11 mouse cellular contexts compared by ENCODE assay signal in the genomic region with DNA sequence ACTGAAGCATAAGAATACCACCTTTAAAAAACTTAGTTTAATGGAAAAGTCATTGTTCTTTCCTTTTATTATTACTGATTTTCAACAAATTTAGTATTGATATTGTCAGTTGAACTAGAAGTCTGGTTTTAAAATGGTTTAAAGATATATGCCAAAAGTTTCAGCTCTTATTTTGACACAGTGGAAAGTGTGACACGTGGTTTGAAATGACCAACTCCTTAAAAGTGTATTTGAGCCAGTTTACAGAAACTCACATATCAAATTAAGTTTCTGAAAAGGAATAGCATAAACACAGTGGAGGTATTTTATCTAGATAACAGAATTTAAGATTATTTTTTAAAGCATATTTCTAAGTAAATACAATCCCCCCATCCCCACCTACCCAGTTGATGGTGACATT. TPM values are rescaled to one million over a fixed set of nuclear protein-coding genes. Genes with fewer than 3 reads are reported as not detected.
DNase-seq lines count a peak whose midpoint lies in the region; ATAC-seq and TF ChIP-seq lines count a peak whose summit lies in the region.
"Had no signal": no experiment of that assay in that cellular context is flagged by ENCODE, and none has a peak within 500 bp of the region (broad histone marks: within the 10 kb centered on the region; RNA-seq: fewer than 3 reads in every experiment).

No protein-coding gene starts in this region.

- H3K27ac ChIP-seq in heart, embryonic 16.5 days (ENCODE audit: low read length), result no peak overlapping the region
- no peak overlapping the region for H3K27ac ChIP-seq in embryonic facial prominence, embryonic 13.5 days
- no peak overlapping the region for H3K27ac ChIP-seq in hindbrain, postnatal 0 days
- no peak overlapping the region for H3K27ac ChIP-seq in midbrain, embryonic 14.5 days (replicated peaks; ENCODE audit: low read depth, low read length)

- no peak for ATAC-seq in heart, embryonic 16.5 days (replicated peaks; ENCODE audit: extremely low read depth, insufficient read depth, low FRiP score)
- ATAC-seq in embryonic facial prominence, embryonic 13.5 days (ENCODE audit: insufficient number of reproducible peaks, insufficient read depth, low FRiP score, low TSS enrichment, low read depth), result no peak
- no peak for ATAC-seq in hindbrain, postnatal 0 days
- ATAC-seq in midbrain, embryonic 14.5 days (ENCODE audit: low FRiP score, low TSS enrichment), result no peak

- H3K9ac ChIP-seq in heart, embryonic 16.5 days (ENCODE audit: low read length), result peak overlapping the region; percentile 87; the same call in 1 of the 2 replicates
- H3K9ac ChIP-seq in embryonic facial prominence, embryonic 13.5 days, result no peak overlapping the region
- H3K9ac ChIP-seq in hindbrain, postnatal 0 days (replicated peaks; ENCODE audit: low read length), result no peak overlapping the region
- H3K9ac ChIP-seq in midbrain, embryonic 14.5 days (replicated peaks; ENCODE audit: low read length), result 0 out of 2 replicates have a peak overlapping the region, but pooled peaks have one; percentile 12

- H3K36me3 ChIP-seq in heart, embryonic 16.5 days (ENCODE audit: control insufficient read depth, insufficient read depth), result peaks cover 11% of the 10 kb centered on the region
- H3K36me3 ChIP-seq in embryonic facial prominence, embryonic 13.5 days, result peaks cover 45% of the 10 kb centered on the region
- 0 out of 2 replicates have a peak, but pooled peaks cover 6% of the 10 kb centered on the region for H3K36me3 ChIP-seq in hindbrain, postnatal 0 days (ENCODE audit: insufficient read depth, low read length)
- peaks cover 38% of the 10 kb centered on the region for H3K36me3 ChIP-seq in midbrain, embryonic 14.5 days (ENCODE audit: control insufficient read depth, insufficient read depth, low read length)

- H3K4me3 ChIP-seq in heart, embryonic 16.5 days (ENCODE audit: low read length), result peak overlapping the region; percentile 69
- H3K4me3 ChIP-seq in embryonic facial prominence, embryonic 13.5 days, result peak overlapping the region; percentile 94
- H3K4me3 ChIP-seq in hindbrain, postnatal 0 days (ENCODE audit: low read length), result peak overlapping the region; percentile 92; the same call in 1 of the 2 replicates
- H3K4me3 ChIP-seq in midbrain, embryonic 14.5 days (replicated peaks; ENCODE audit: low read depth, low read length), result peak overlapping the region; percentile 92; the same call in 1 of the 2 replicates

- no peaks in the 10 kb centered on the region for H3K27me3 ChIP-seq in heart, embryonic 16.5 days (ENCODE audit: control insufficient read depth, insufficient read depth, low read length)
- H3K27me3 ChIP-seq in embryonic facial prominence, embryonic 13.5 days, result no peaks in the 10 kb centered on the region
- no peaks in the 10 kb centered on the region for H3K27me3 ChIP-seq in hindbrain, postnatal 0 days (ENCODE audit: insufficient read depth, low read length)
- H3K27me3 ChIP-seq in midbrain, embryonic 14.5 days (ENCODE audit: control insufficient read depth, insufficient read depth, low read length), result no peaks in the 10 kb centered on the region

- WGBS in heart, embryonic 16.5 days, result 49% methylated on average over 1 of the region's 1 CpGs
- 82% methylated on average over 1 of the region's 1 CpGs for WGBS in embryonic facial prominence, embryonic 13.5 days
- 86% methylated on average over 1 of the region's 1 CpGs for WGBS in hindbrain, postnatal 0 days
- WGBS in midbrain, embryonic 14.5 days, result 85% methylated on average over 1 of the region's 1 CpGs

- H3K4me1 ChIP-seq in heart, embryonic 16.5 days (ENCODE audit: control insufficient read depth, insufficient read depth, low read length), result peaks cover 31% of the 10 kb centered on the region
- peaks cover 40% of the 10 kb centered on the region for H3K4me1 ChIP-seq in embryonic facial prominence, embryonic 13.5 days
- H3K4me1 ChIP-seq in hindbrain, postnatal 0 days (ENCODE audit: insufficient read depth, low read length), result peaks cover 34% of the 10 kb centered on the region
- H3K4me1 ChIP-seq in midbrain, embryonic 14.5 days (ENCODE audit: control insufficient read depth, insufficient read depth, low read length), result peaks cover 52% of the 10 kb centered on the region

- no peak for DNase-seq in heart, adult 11 months
- DNase-seq in hindbrain, postnatal 0 days (ENCODE audit: low spot score), result no peak
- no peak for DNase-seq in midbrain, embryonic 14.5 days
- DNase-seq in adrenal gland, postnatal 36 days, result no peak
- DNase-seq in Muller cell, postnatal 12 days (ENCODE audit: inconsistent ontology term), result no peak
- DNase-seq in urinary bladder, postnatal 14 days (ENCODE audit: low spot score), result no peak
- DNase-seq: adrenal gland, adult 8-10 months; cerebellum, postnatal 36 days had no signal

- TF ChIP-seq CTCF in hindbrain, postnatal 0 days (IDR thresholded peaks at IDR 0.05; ENCODE audit: low read depth), result no peak

- H3K4me2 ChIP-seq in heart, embryonic 16.5 days (ENCODE audit: low read depth, low read length), result peak overlapping the region; percentile 86
- H3K4me2 ChIP-seq in embryonic facial prominence, embryonic 13.5 days, result peak overlapping the region; percentile 71
- peak overlapping the region; percentile 91 for H3K4me2 ChIP-seq in hindbrain, postnatal 0 days (ENCODE audit: low read depth, low read length)
- H3K4me2 ChIP-seq in midbrain, embryonic 14.5 days (ENCODE audit: low read length), result peak overlapping the region; percentile 96

- no peaks in the 10 kb centered on the region for H3K9me3 ChIP-seq in heart, embryonic 16.5 days (replicated peaks; ENCODE audit: control insufficient read depth, low read length)
- no peaks in the 10 kb centered on the region for H3K9me3 ChIP-seq in embryonic facial prominence, embryonic 13.5 days
- no peaks in the 10 kb centered on the region for H3K9me3 ChIP-seq in hindbrain, postnatal 0 days (ENCODE audit: low read length)
- H3K9me3 ChIP-seq in midbrain, embryonic 14.5 days (ENCODE audit: control insufficient read depth, low read length), result no peaks in the 10 kb centered on the region

RNA-seq across cellular contexts. Expression of a gene that starts 2.2 kb away (rescaled TPM):
- polyA plus RNA-seq in heart, embryonic 16.5 days (2015; fragmentation: Nextera tagmentation; extraction: Ambion mirVana), result 18.9 and 21.5 TPM in 2 replicates
- 32.0 and 37.2 TPM in 2 replicates for polyA plus RNA-seq in embryonic facial prominence, embryonic 13.5 days (2015; fragmentation: Nextera tagmentation; extraction: Ambion mirVana)
- 73.1 and 81.4 TPM in 2 replicates for total RNA-seq in hindbrain, postnatal 0 days (2014; rRNA removed)
- polyA plus RNA-seq in hindbrain, postnatal 0 days (2015; fragmentation: Nextera tagmentation; extraction: Ambion mirVana), result 34.4 and 36.0 TPM in 2 replicates
- polyA plus RNA-seq in midbrain, embryonic 14.5 days (2014; fragmentation: Nextera tagmentation; extraction: Ambion mirVana), result 77.0 and 93.4 TPM in 2 replicates
- 10 to 100 TPM; 43.5 to 48.6 TPM for total RNA-seq in adrenal gland, postnatal 36 days (2021)

RNA-seq across cellular contexts. Expression of a gene that starts 2.4 kb away (rescaled TPM):
- 34.5 and 34.6 TPM in 2 replicates for polyA plus RNA-seq in heart, embryonic 16.5 days (2015; fragmentation: Nextera tagmentation; extraction: Ambion mirVana)
- 35.3 and 39.1 TPM in 2 replicates for polyA plus RNA-seq in embryonic facial prominence, embryonic 13.5 days (2015; fragmentation: Nextera tagmentation; extraction: Ambion mirVana)
- 16.1 and 24.0 TPM in 2 replicates for total RNA-seq in hindbrain, postnatal 0 days (2014; rRNA removed)
- polyA plus RNA-seq in hindbrain, postnatal 0 days (2015; fragmentation: Nextera tagmentation; extraction: Ambion mirVana), result 16.0 and 19.4 TPM in 2 replicates
- polyA plus RNA-seq in midbrain, embryonic 14.5 days (2014; fragmentation: Nextera tagmentation; extraction: Ambion mirVana), result 25.0 and 30.4 TPM in 2 replicates
- total RNA-seq in adrenal gland, postnatal 36 days (2021), result 10 to 100 TPM; 14.0 to 15.3 TPM

RNA-seq across cellular contexts. Expression of a gene that starts 37.6 kb away (rescaled TPM):
- 0.07 TPM in 1 of 2 replicates, not detected in the other for polyA plus RNA-seq in heart, embryonic 16.5 days (2015; fragmentation: Nextera tagmentation; extraction: Ambion mirVana)
- polyA plus RNA-seq in embryonic facial prominence, embryonic 13.5 days (2015; fragmentation: Nextera tagmentation; extraction: Ambion mirVana), result 0.44 and 0.49 TPM in 2 replicates
- 42.8 and 49.0 TPM in 2 replicates for total RNA-seq in hindbrain, postnatal 0 days (2014; rRNA removed)
- polyA plus RNA-seq in hindbrain, postnatal 0 days (2015; fragmentation: Nextera tagmentation; extraction: Ambion mirVana), result 12.6 and 13.1 TPM in 2 replicates
- 14.2 and 18.1 TPM in 2 replicates for polyA plus RNA-seq in midbrain, embryonic 14.5 days (2014; fragmentation: Nextera tagmentation; extraction: Ambion mirVana)
- total RNA-seq in adrenal gland, postnatal 36 days (2021), result 100 to 1,000 TPM in 1 of 2 experiments, 10 to 100 TPM in 1; 47.0 to 175 TPM
- polyA plus RNA-seq: liver, adult 2 months had no signal

Comparison
In these comparisons a context has a peak if more than half of its experiments do, and no peak if none do; other contexts are left out.
1. H3K9ac ChIP-seq: peak in heart, embryonic 16.5 days (single experiment) and midbrain, embryonic 14.5 days (single experiment); none in embryonic facial prominence, embryonic 13.5 days (single experiment) and hindbrain, postnatal 0 days (single experiment).
2. Peak in every context shown above with its lines, with median percentiles within 50 percentile points of each other: H3K4me2 ChIP-seq and H3K4me3 ChIP-seq.